Mouse (Mus musculus) neutrophil, adult 5-6 weeks (primary cell): ENCODE data around the gene Cdip1. TPM values are rescaled to one million over a fixed set of nuclear protein-coding genes. Genes with fewer than 3 reads are reported as not detected.

ENCODE experiments used
- ATAC-seq: fragments of 151-379, 151-347 bp; 2 replicates; pipeline ENCODE4 v1.8.0; 2017; ENCODE audit warnings: mild to moderate bottlenecking, moderate TSS enrichment; ENCODE audit not compliant: insufficient number of reproducible peaks, poor library complexity, low FRiP score, severe bottlenecking; ENCODE audit errors: extremely low read depth
- total RNA-seq: library from RNA; stranded (forward); fragments of 200-1000 nt; gene quantifications from 2 replicates; pipeline ENCODE4 v1.2.3, GENCODE M21; 2017

Cdip1 gene
- total RNA-seq, 1 experiment from 2014 or later: 23.4 TPM

GRCm38 (mm10) chr16:4777171-4777904, 12.8 kb downstream of the Cdip1 start:
- no peak for ATAC-seq

GRCm38 (mm10) chr16:4773289-4773970, 16.7 kb downstream of the Cdip1 start:
- ATAC-seq: no peak

GRCm38 (mm10) chr16:4768719-4769118, 21.4 kb downstream of the Cdip1 start:
- no peak for ATAC-seq

- no peak for ATAC-seq
These were observed 22.9 kb downstream of the Cdip1 start for GRCm38 (mm10) chr16:4767012-4767790.

GRCm38 (mm10) chr16:4765852-4766251, 24.2 kb downstream of the Cdip1 start:
- no peak for ATAC-seq

GRCm38 (mm10) chr16:4763276-4763675, 26.8 kb downstream of the Cdip1 start:
- ATAC-seq: 0 out of 2 replicates have a peak, but pooled peaks have one; percentile 33

- no peak for ATAC-seq
These were observed 27.7 kb downstream of the Cdip1 start for GRCm38 (mm10) chr16:4762437-4762836.

GRCm38 (mm10) chr16:4756660-4757335, 33.3 kb downstream of the Cdip1 start:
- ATAC-seq: peak; percentile 72

GRCm38 (mm10) chr16:4754045-4754444, 36.0 kb downstream of the Cdip1 start:
- no peak for ATAC-seq

- no peak for ATAC-seq
These were observed 37.9 kb downstream of the Cdip1 start for GRCm38 (mm10) chr16:4752155-4752554.

- ATAC-seq: no peak
These were observed 47.9 kb downstream of the Cdip1 start for GRCm38 (mm10) chr16:4742186-4742585.

GRCm38 (mm10) chr16:4739994-4740393, 50.1 kb downstream of the Cdip1 start:
- no peak for ATAC-seq

- no peak for ATAC-seq
These were observed 53.8 kb downstream of the Cdip1 start for GRCm38 (mm10) chr16:4736262-4736661.

- no peak for ATAC-seq
These were observed 59.2 kb downstream of the Cdip1 start for GRCm38 (mm10) chr16:4730776-4731358.

- ATAC-seq: no peak
These were observed 62.1 kb downstream of the Cdip1 start for GRCm38 (mm10) chr16:4727963-4728362.

- ATAC-seq: no peak
These were observed 62.6 kb downstream of the Cdip1 start for GRCm38 (mm10) chr16:4727526-4727925.

- peak; percentile 37; the same call in 1 of the 2 replicates for ATAC-seq
These were observed 63.5 kb downstream of the Cdip1 start for GRCm38 (mm10) chr16:4726528-4727128.

- peak; percentile 83 for ATAC-seq
These were observed 64.1 kb downstream of the Cdip1 start, which contains the start of gene Hmox2 for GRCm38 (mm10) chr16:4725780-4726527. Gene Hmox2, plus strand, starts transcription at chr16:4726361.
